Mouse (Mus musculus) spleen, embryonic (tissue): ENCODE measurements around the gene Csgalnact2.

Experiments used
- CTCF ChIA-PET: fragments of 350-600 bp; sonication (Branson Sonifier 250); formaldehyde crosslinking; loops from one replicate; lab custom pipeline; 2022; lab: Charles Lee

The Csgalnact2 gene

DNA sequence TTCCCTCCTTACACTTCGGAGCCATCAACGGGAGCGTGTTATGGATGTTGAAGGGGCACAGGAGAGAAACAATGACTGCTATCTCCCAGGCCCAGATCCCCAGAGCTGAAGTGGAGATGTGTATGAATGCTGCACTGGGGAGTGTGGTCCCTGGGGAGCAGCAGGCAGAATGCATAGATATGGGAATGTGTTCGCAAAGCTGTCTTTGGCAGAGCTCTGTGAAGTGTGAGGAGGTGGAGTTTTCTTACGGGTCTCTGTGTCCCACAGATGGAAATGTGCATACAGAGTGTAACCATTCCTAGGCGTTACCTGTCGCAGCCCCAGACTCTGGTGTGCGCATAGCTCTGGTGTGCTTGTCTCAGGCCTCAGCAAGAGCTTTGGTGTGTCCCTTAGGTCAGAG lies 62.2 kb downstream of the Csgalnact2 start:
- CTCF ChIA-PET: no interaction called here

DNA sequence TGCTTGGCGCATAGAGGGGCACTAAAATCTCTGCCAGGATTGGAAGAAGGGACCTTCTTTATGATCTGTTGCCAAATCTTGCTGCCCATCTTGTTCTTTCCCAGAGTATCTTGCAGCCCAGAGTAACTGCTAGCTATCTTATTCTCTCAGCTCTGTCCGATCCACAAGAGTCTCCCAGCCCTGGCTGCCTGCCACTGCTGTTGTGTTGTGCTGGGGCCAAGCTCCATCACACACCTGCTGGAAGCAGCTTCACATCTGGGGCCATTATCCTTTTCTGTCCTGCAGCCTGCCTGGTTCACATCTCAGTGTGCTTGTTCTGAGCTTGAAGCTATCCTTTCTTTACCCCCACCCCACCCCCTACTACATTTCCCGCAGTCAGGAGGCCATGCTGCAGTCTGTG lies 62.7 kb downstream of the Csgalnact2 start:
- CTCF ChIA-PET: no interaction called here

DNA sequence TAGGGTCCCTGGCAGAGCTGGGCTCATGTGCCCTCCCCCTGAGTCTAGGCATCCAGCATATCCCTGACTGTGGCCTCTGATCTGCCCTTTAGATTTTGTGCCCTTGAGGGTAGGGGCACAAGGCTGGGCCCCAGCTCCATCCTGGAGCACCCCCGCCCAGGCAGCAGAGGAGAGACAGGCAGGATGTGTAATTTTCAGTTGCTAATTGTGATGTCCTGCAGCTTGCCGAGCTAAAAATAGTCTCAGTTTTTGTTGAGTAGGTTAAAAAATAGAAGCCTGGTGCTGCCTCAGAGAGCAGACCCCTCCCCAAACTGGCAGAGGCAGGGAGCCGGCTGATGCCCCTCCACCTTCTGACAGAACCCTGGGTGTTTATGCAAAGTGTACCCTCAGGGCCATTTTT lies 64.8 kb downstream of the Csgalnact2 start:
- CTCF ChIA-PET: interaction anchor here (0.6 kb wide), 2 partner anchors 89 to 276 kb away, joined by 3 to 4 read pairs; no protein-coding TSS in a partner anchor

DNA sequence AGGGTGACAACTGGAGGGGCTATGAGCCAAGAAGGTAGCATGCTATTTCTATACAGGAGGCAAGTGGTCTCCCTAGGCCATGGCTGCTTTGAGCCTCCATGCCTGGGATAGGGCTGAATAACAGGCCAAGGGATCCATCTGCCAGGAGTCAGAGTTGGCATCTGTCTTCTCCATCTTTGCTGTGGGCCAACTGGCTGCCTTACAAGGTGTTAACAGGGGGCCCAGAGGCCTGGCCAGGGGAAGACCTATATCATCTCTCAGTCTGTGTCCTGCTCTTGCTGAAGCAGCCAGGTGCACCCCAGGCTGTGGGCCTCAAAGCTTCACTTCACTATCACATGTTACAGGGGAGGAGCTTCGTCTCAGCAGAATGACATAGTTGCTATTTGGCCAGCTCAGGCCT lies 66.8 kb downstream of the Csgalnact2 start:
- CTCF ChIA-PET: no interaction called here

DNA sequence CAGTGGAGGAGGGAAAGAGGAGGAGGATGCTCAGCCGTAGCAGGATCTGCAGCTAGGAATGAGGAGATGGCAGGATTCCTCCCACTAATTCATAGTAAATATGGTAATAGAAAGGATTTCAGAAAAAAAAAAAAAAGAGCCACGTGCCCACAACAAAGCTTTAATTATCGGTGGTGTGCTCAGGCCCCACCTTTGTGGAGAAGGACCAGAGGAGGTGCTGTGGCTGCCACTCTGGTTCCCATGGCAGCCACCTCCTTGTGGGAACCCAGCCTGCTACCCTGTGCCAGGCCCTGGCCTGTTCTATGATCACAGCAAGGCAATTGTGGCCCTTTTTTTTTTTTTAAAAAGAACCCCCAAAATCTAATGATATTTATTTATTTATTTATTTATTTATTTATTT lies 67.5 kb downstream of the Csgalnact2 start:
- CTCF ChIA-PET: no interaction called here

DNA sequence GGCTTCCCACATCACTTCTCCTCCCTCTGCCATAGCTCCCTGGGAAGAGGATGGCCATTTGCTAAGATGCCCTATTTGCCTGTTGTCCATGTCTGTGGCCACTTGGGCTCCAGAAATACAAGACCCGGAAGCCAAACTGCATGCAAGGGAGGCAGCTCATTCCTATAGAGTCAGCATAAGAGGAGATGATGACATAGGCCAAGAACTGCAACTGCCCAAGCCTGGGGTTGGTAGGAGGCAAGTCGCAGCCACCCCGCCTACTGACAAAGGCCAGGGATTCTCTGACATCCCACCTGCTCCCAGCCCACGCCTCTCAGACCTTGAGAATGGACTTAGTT lies 68.0 kb downstream of the Csgalnact2 start:
- CTCF ChIA-PET: no interaction called here

DNA sequence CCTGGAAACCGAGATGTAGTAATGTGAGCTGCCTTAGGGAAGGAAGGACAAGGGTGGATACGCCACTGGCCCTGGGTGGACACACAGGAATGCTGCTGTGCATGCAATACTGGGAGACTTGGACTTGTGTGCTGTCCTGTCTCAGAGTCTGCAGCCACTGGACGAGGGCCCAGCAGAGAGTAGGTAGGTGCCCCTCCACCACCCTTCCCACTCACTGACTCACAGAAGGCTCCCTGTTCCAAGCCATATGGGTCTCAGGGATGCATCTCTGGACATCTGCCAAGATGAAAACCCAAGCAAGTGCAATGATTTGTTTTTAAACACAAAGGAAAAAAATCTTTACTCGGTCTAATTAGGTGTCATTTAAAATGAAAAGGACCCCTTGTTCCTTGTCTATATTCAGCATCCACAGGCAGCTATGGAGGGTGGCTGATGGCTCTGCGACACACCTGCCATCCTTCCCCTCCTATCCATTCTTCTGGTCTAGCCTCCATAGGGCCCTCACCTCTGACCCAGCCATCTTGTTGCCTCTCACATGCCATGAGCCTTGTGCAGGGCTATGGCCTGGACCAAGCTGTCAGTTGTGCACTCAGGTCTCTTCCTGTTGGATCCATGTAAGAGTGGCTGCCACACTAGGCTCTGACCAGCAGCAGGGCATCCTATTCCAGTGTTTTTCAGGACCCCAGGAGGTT lies 68.5 kb downstream of the Csgalnact2 start:
- CTCF ChIA-PET: no interaction called here

DNA sequence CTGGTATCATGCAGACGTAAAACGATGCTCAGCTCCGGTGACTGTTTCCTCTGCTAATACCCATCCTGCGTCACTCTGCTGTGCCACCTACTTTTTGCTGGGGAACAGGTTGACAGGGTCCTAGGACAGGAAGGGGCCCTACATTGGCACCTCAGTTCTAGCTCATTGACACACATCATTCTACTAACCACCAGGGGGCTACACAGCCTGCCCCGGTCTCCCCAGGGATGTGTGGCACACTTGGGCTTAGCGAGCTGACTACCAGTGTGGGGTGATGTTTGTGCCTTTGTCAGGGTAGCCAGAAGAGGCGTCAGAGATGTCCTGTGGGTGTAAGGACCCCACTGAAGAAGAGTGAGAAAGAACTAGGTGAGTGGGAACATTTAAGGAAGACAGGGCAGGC lies 71.2 kb downstream of the Csgalnact2 start:
- CTCF ChIA-PET: no interaction called here

DNA sequence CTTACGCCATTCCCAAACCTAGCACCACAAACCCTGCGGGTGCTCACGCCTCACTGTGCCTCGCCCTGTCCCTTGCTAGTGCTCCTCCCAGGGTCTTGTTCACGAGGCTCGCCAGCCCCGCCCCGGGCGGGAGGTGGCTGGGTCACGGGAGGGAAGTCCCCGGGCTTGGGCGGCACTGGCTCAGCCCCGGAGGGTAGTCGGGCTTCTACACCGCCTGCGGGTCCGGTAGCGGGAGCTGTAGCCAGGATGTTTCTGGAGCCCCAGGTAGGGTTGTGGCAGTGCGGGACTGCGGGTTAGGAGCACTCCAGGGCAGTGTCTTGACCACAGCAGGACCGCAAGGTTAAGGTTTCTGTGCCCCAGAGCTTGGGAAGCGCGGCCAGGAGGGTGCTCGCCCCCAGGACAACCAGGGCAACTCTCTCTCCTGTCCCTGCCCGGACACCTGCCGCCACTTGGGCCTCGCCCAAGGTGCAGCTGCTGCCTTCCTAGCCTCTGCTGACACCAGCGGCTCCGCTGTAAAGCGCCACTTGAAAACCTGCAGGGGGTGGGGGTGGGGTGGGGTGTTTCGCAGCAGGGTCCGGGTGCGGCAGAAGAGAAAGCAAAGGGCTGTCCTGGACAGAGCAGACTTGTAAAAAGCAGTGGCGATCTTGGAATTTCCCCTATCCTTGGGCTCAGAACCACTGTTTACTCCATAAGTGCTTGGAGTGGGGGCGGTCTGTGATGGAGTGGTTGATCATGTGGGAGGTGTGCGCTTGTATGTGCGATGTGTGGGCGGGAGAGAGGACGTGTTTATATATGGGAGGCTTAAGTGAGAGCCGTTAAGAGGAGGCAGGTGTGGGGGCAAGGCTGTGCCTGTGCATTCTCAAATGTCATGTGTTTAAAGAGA lies 72.5 kb downstream of the Csgalnact2 start:
- CTCF ChIA-PET: no interaction called here

DNA sequence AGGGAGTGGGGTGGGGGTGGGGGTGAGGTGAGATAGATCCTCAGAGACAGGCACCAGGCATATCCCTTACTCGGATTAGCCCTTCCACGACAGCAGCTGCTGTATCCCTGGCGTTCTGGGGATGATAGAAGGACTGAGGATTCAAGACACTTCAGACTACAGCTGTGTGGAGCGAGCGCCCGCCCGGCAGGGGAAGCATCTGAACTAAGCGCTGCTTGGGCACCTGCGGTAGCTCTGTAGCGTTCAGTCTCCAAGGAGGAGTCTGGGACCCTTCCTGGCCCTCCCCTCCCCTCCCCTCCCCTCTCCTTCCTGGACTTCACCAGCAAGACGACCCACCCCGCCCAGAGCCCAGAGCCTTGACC lies 73.1 kb downstream of the Csgalnact2 start:
- CTCF ChIA-PET: no interaction called here

DNA sequence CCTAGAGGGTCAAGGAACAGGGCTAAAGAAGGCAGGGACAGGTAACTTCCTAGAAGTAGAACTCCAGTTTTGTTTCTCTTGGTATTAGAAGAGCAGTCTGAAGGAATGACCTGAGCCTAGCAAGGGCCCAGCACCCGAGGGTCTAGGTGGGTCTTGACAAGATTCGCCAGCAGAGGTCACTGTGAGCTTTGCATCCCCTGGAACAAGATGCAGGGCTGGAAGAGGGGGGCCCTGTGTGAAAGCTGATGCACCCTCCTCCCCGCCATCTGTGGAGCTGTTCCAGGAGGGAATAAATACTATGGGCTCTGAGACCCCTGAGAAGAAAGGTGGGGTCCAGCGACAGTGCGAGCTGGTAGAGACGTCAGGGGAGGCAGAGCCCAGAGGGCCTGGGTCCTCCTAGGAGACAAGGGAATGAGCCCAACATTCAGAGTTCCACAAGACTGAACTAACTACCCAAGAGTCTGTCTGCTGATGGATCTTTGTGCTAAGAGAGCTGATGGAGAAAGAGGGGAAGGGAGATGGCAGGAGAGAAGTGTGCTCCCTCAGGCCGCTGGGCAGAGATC lies 73.9 kb downstream of the Csgalnact2 start:
- CTCF ChIA-PET: no interaction called here

DNA sequence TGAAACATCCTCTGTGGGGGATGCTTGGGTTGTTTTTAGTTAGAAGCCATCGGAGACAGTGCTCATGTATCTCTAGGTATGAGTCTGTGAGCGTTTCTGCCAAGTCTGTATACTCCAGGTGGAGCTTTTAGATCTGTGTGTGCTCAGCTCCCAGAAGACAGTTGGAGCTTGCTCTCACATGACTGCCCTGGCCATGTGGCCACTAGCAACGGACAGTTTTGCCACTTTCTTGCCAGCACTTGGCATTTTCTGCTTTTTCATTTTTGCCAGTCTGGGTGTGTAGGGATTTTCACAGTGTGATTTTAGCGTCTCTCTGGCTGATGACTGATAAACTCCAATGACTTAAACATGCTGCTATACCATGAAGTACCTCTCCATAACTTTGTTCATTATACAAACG lies 75.7 kb downstream of the Csgalnact2 start:
- CTCF ChIA-PET: no interaction called here

DNA sequence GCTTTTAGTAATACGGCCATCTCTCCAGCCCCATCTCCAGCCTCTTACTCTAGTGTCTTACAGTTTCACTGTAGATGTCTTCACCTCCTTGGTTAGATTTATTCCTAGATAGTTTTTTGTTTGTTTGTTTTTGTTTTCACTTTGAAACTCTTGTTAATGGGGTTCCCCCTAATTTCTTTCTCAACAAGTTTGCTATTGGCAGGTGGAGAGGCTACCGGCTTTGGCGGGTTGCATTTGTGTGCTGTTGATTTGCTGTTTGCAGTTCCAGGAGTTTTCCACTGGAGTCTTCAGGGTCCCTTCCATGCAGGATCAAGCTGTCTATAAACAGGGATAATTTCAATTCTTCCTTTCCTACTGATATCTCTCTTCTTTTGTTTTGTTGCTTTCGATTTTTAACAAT lies 77.7 kb downstream of the Csgalnact2 start:
- CTCF ChIA-PET: no interaction called here
